Mouse (Mus musculus) thymus, postnatal 0 days (tissue): Measurements from ENCODE around the gene Hspa12b. TPM values are rescaled to one million over a fixed set of nuclear protein-coding genes. Genes with fewer than 3 reads are reported as not detected.
"Not testable (repeated sequence)": the region's sequence is repeated elsewhere in the genome, so short reads cannot be mapped to it uniquely, and the experiment has no call there.

Experiments used
- DNase-seq: peaks from one replicate; pipeline ENCODE4 v3.0.0-alpha.2; 2015; ENCODE audit warnings: low spot score
- polyA plus RNA-seq: library from polyadenylated mRNA; unstranded; fragments of >200 nt; fragmentation: Nextera tagmentation; extraction: Ambion mirVana; gene quantifications from 2 replicates; pipeline ENCODE4 v1.2.1, GENCODE M21; 2015

The Hspa12b gene
- polyA plus RNA-seq, result 1.7 and 2.3 TPM in 2 replicates

DNA sequence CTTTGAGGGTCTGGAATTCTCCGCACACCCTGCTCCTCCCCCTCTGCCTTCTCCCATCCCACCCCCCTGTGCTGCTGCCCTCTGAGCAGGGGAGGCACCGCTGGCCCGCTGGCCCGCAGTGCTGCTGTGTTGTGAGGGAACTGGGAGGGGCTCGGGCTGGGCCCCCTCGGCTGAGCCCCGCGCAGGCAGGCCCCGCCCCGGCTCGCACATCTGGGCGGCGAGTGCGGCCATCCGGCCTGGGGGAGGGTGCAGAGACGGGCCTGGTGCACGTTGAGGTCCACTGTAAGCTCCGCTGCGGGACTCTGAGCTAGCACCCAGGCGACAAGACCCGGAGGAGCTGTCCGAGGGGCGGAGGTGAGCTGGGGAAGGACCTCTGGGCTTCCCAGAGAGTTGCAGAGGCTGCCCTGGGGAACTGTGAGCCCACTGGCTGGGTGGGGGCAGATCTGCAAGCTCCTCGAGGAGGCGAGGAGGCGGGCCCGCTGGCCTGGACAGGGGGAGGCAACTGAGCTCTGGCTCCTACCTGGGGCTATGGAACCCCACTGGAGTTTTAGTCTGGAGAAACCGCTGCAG is at the start of gene Hspa12b:
TSS of gene Hspa12b (plus strand) at position 120 of the 570 bp plus-strand sequence.
- DNase-seq, result peak; percentile 42

DNA sequence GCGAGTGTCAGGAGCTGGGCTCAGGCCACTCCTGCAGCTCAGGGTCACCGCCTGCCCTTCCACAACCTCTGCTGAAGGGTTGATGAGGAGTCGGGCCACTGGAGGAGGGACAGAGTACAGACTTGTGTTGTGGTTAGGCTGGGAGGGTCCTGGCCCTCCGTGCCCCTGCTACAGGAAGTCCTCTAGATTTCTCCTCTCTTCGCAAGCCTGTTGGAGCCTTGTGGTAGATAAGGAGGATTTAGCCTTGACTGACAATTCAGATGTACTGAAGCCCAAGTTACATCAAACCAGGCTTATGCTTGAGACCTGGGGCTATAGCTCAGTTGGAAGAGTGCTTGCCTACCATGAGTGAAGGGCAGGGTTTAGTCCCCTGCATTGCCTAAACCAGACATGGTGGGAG is 46.6 kb upstream of the Hspa12b start:
- DNase-seq, result no peak

DNA sequence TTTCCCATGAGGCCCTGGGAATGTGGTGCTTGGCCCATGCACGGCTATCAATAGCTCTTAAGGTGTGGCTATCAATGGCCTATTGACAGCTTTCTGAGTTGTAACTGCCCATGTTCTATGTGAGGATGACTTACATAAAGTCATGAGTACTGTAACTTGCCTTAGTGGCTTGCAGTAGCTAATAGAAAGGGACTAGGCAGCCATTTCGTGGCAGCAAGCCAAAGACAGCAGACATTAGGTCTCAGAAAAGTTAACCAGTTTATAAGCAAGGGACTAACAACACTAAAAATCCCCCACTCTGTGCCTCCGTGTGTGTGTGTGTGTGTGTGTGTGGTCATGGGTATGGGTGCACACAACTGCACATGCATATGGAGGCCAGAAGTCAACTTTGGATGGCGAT is 42.9 kb upstream of the Hspa12b start:
- DNase-seq, result no peak

DNA sequence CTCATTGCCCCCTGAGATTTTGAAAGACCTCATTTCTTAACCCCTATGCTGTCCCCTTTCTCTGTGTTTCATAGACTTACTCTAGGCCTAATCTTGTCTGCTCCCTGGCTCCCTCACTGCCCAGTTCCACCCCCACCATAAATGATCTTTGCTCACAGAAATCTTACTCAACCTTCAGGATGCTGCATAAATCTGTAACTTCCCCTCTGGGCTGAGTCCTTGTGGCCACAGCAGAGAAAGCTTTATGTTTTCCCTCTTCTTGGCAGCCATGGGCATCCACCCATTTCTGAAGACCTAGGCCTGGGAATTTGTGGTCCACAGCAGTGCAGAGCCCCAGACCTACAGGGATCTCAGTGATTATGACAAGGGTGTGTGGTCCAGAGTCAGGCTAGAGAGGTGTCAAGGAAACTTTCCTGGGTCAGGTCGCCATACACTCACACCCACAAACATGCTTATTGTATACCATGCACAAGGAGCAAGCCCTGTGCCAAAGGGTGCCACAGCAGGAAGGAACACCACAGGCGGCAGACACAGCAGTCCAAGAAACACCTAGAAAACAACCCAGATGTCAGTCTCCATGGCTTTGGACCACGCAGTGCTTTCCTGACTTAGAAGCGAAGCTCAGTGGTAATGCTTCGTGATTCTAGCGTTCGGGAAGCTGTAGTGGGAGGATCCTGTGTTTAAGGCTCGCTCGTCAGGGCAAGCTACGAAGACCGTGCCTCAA is 40.3 kb upstream of the Hspa12b start, which contains the start of gene Siglec1:
TSS of gene Siglec1 (minus strand) at position 99 of the 724 bp plus-strand sequence.
- DNase-seq, result no peak

DNA sequence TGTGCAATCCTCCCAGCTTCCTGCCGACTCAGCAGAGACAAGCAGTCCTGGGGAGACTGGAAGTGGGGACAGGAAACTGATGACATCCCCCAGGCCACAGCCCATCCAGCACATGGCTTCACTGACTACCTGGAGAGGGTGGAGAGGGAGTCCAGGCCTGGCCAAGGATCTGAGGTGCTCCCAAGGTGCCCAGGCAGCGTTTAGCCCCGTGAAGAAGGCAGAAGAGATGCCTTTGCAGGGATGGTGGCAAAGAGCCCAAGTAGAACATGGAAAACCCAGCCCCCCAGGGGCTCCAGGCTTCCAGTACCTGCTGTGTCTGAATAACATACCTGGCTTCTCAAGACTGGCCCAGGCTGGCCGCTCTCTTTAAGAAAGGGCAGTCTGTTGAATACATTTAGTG is 38.5 kb upstream of the Hspa12b start:
- DNase-seq, result no peak

DNA sequence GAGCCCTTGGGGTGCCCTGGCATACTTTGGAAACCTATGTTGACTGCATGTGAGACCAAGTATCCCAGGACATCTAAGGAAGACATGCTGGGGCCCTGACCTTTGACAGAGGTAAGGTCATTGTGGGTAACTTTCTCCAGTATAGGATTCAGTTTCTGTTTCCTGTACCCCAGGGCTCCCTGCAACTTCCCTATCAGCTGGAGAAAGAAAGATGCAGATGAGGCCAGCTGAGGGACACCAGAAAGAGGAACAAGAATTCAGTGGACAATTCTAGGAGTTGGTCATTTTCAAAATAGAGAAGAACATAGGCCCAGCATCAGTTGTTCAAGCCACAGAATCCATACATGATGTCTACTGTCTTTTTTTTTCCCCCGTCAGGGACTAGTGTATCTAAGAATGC is 37.4 kb upstream of the Hspa12b start:
- no peak for DNase-seq

DNA sequence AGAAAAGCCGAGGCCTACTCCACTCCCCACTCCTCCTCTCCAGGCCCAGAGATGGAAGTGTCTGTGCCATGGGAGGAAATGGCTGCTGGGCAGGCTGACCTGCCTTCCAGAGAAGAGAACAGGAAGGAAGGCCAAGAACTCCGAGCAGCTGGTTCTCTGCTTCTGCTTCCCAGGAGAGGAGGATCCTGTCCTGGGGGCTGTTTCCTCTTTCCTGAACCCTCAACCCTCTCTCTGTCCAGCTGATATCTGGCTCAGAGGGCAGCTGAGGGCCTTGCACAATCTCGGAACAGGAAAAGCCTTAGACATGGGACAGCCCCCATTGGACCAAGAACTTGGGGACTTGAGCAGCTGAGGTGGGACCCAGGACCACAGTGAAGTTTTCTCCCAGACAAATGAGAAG is 36.2 kb upstream of the Hspa12b start:
- no peak for DNase-seq

DNA sequence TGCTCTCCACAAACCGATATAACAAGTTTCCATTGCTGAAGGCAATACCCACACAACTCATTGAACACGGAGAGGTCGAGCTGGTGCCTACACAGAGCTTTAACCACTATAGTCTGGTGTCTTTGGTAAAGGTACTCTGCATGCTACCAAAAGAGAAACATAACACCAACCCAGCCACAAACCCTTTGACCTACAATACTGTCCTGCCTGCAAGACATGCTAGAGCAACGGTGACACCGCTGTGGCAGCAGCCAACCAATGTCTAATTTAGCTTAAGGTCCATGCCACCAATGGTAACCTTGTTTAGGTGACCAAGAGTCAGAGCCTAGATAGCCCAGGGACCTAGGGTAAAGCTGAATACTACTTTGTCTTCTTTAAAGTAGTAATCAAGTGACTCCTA is 33.5 kb upstream of the Hspa12b start:
- no peak for DNase-seq

DNA sequence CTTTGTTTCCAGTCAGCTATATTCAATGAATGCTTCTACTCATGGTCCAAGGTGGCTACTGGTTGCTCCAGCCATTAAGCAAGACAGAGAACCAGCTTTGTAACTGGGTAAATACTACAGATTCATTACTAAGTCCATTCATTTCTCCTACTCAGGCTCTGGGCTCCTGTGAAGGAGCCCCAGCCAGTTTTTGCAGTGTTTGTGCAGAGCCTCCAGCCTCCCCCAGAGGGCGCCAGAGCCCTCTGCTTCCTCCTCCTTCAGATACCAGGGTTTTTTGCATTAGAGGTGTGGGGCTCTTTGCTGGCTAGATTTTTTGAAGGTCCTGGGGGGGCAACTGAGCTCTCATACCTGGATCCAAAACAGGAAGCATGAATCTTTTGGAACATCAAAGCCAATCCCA is 32.3 kb upstream of the Hspa12b start:
- DNase-seq, result peak; percentile 71

DNA sequence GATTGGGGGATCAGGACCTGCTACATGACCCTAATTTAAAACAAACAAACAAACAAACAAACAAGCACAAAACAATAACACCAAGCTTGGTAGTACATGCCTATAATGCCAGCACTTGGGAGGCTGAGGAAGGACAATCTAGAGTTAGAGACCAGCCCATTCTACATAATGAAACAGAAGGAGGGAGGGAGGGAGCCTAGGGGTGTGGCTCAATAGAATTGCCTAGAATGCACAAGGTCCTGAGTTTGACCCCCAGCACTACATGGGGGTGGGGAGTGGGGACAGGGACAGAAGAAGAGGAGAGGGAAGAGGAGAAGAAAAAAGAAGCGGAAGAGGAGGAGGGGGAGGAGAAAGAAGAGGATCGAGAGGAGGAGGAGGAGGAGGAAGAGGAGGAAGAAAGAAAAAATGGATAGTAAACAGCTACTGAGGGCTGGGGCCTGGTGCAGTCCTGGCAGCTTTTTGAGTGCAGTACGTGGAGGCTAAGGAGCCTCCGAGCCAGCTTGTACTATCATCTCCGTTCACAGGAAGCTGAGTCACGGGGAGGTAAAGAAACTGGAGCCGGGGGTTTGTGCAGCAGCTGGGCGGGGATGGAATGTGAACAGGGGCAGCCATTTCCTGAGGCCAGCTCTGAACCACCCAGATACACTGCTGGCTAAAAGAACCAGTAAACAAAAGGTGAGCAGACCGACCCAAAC is 30.8 kb upstream of the Hspa12b start:
- DNase-seq, result peak; percentile 41

DNA sequence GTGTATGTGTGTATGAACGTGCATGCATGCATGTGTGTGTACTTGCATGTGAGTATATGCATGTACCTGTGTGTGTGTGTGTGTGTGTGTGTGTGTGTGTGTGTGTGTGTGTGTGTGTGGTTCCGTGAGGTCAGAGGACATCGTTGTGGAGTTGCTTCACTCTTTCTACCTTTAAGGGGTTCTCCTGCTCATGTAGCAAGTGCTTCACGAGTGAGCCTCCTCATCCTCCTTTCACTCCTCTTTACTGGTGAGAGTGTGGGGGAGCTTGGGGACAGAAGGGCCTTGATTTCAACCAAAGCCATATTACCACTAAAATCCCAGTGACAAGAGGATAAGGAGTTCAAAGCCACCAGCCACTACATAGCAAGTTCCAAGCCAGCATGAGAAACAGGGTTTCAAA is 30.0 kb upstream of the Hspa12b start:
- no peak for DNase-seq

DNA sequence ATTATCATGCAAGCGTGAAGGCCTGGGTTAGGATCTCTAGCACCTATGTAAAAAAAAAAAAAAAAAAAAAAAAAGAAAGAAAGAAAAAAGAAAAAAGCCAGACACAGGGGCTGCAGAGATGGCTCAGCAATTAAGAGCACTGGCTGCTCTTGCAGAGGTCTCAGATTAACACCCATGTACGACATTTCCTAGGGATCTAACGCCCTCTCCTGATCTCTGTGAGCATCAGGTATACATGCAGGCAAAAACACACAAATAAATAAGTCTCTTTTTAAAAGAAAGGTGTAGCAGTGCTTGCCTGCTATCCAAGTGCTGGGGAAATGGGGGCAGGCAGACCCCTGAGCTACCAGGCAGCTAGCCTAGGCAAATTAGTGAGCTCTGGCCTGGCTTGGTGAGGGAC is 25.6 kb upstream of the Hspa12b start:
- no peak for DNase-seq

DNA sequence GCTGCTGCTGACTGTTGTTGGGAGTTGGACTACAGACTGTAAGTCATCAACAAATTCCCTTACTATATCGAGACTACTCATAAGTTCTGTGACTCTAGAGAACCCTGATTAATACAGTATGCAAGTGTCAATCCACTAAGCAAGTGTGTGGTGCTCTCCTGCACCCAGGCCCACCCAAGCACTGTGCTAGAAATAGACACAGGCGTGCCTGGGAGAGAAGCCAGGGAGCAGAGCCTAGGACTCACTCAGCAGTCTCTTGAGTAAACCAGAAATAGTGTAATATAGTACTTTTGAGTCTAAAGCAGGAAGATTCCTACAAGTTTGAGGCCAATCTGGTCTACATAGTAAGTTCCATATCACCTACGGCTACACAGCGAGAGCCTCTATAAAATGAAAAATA is 23.1 kb upstream of the Hspa12b start:
- DNase-seq, result no peak

DNA sequence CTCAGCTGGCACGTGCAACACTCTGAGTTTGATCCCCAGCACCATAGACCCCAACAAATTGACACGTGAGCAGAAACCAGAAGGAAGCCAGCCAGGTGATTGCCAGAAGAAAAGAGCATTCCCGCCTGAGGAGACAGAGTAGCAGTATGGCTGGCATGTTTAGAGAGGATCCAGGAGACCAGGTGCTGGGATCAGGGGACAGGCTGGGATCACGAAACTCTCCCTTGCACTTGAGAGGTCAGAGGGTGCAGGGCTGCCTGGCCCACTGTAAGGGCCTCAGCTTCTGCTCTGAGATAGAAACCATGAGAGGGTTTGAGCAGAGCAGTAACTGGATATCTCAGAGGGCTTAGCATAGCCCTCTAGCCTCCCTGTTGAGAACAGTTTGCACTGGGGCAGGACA is 22.0 kb upstream of the Hspa12b start:
- DNase-seq, result not testable (repeated sequence)

DNA sequence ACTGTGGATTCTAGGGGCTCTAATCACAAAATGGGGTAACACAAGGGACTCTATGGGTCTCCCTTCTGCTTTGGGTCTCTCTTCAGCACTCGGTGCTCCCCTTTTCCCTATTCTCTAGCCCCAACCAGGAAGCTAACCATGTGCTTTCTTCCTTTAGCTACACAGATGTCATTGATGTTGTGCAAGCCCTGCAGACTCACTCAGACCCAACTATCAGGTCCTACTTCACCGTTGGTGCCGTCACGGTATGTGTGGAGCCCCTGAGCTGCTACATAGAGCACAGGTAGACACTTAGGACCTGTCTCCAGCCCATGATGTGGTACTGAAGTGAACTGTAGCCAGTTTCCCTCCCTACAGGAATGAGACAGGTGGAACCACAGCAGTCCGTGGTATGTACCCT is 21.1 kb upstream of the Hspa12b start:
- DNase-seq, result no peak

DNA sequence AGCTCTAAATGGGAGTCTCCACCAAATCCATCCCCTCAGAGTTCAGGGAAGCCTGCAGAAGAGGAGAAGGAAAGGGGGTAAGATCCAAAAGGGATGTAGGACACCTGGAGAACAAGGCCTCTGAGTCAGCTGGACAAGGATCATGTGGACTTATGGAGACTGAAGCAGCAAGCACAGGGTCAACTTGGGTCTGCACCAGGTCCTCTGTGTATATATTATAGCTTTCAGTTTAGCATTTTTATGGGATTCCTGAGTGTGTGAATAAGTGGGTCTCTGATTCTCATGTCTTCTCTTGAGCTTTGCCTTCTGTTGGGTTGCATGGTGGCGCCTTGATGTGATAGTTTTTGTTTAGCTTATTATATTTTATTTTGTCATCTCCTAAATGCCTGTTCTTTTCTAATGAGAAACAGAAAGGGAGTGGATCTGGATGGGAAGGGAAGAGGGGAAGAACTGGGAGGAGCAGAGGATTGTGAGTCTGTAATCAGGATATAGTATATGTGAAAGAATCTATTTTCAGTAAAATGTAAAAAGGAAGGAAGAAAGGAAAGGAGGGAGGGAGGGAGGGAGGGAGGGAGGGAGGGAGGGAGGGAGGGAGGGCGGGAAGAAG is 8.0 kb upstream of the Hspa12b start:
- no peak for DNase-seq

DNA sequence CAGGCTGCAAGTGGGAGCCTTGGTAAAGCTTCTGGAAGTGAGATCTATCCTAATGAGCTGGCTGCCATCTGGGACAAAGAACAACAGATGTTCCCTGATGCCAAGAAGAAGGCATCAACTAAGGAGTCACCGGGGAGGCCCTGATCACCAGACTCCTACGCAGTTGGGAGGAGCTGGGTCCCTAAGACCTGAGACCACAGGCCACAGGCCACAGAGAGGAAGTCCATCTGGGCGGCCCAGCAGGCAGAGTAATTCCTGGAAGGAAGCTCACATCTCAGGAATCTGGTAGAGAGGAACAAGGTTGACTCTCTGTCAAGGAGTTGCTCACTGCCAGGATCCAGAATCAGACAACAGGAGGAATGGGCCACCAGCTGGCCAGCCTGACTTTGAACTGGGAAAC is 2.9 kb upstream of the Hspa12b start:
- no peak for DNase-seq

DNA sequence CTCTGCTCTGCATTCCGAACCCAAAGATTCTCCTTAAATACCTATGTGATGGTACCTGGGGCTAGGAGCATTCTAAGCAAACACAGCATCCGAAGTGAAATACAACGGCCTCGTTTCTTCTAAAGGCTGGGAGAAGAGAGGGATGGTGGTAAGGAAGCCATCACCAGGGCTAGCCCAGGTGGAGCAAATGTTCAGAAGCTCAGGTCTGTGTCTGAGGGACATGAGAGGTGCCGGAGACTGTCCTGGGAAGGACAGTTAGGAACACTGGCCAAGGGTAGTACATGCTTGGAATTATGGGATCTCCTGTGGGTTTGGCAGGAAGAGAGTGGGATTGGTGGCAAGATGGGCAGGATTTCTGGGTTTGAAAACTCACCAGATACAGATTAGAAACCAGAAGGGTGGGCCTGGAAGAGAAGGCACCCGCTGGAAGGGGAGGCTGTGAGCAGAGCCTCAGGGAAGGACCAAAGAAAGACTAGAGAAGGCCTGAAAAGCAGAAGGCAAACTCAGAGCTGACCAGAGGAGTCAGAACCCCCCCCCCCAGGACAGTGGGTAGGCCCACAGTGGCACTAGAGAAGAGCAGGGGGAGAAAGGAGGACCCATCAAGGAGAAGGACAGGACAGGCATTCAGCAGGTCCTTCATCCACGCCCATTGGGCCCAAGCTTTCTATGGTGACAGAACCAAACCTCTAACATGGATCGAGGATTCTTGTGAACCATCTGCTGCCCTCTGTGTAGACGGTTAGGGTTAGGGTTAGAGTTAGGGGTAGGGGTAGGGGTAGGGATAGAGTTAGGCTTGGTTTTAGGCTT is 1.7 kb upstream of the Hspa12b start:
- no peak for DNase-seq

DNA sequence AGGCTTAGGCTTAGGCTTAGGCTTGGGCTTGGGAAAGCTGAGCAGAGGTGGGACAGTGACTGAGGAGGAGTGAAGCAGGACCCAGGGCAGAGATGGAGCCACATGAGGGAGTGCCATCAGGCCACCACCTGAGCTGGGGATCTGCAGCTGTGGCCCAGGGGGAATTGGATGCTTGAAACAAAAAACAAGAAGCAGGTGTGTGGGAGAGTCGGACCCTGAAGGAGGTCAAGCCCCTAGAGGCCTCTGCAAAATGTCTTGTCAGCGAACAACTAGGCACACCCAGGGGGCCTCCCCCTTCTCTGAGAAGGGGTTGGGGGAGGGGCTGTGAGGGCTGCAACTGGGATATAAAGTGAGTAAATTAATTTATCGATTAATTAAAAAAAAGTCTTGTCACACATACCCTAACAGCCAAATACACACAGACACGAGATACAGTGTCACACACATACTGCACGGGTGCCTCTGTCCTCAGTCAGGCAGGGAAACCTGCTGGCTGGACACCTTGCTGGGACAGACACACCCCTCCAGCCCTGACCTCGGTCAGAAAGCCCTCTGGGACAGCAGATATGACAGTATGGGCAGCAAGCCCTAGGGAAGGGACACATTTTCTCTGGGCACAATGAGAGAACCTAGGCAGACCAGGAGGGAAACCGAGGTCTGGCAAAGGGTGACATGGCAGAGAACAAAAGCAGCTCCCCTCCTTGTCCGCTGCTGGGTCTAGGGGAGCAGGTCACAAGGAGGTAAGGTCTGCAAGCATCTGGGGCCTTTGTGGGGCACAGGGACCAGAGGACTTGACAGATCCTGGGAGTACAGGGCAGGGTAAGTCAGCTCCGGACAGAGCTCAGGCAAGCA is 890 bp upstream of the Hspa12b start:
- DNase-seq, result no peak

DNA sequence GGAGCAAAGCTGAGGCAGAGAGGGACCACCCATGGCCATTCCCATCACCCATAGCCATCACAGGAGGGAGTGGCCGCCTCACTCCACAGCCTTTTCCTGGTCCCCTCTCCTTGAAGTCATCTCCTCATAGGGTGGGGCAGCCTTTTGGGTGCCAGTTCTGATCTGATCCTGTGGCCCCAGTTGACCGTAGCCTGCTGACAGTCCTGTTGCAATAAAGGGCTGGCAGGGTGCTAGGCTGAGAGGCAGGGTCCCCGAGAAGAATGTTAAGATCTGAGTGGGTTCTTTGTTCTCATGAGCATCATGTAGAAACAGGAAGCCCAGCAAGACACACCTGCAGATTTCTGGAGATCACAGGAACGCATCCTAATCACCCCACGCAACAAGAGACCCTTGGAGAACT is 1.1 kb downstream of the Hspa12b start:
- peak; percentile 19 for DNase-seq
